Mouse (Mus musculus) 416B (cell line): Measurements from ENCODE around the gene Rprd2.
A peak's percentile ranks its signal among the peaks of the same experiment; 100 is the strongest.

Experiments used
- DNase-seq: peaks from one replicate; pipeline ENCODE4 v3.0.0; 2011; ENCODE audit warnings: low read depth

Rprd2 gene

DNA sequence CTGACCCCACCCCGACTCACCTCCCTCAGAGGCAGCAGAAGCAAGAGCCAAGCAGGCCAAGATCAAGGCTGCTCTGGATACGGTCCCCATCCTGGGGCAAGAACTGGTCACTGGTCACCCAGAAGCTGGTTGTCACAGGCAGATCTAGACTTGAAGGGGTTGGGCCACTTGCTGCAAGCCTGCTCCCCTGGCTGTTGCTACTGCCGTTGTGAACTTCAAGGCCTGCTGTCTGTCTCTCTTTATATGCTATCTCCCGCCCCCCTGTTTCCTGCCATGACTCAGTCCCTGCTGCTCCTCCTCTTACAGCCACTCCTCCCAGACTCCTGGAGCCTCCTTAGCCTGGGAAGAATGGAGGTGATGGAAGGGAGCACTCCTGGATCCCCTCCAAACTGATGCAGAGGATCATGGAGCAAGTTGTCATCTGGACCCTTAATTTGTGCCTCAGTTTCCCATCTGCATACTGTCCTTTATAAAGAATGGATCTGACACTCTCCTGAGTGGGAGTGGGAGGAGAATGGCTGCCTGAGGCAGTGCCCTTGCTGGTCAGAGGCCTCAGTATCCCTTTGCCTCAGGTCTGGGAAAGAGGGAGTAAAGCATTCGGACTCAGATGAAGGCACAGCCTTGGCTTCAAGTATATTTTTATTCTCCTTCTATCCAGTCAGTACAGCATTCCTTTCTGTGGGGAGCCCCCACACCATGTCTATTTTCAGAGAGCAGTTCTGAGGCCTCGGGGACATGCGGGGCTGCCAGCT is 79.1 kb downstream of the Rprd2 start, which contains the start of gene Ecm1:
Ecm1 (minus strand) TSS at position 217 of the 752 bp plus-strand sequence.
- peak; percentile 93 for DNase-seq

DNA sequence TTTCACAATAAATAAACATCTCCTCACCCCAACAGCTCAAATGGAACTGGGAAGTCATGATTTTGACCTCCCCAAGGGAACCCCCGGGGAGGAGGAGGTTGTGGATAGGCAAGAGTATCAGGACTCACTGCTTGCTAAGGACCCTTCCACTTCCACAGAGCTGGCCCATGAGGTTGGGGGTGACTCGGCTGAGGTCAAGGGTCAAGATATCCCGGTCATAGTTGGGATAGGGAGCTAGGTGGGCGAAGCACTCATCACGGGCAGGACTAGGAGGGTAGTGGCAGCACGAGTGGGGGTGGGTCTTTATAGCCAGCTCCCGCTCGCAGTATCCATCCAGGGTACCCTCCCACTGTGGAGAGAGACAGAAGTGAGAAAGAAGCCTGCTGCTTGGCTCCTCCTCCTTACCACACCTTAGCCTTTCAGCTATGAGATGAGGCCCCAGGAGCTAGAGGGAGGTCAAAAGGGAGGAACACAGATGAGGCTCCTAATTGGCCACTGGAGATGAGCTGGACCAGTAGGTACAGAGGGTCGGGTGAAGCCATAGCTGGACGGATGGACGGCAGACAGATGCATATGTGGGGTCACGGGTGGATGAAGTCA is 83.5 kb downstream of the Rprd2 start:
- no peak for DNase-seq

GRCm38 (mm10) chr3:95734092-95734702 is 84.5 kb downstream of the Rprd2 start:
- DNase-seq = no peak

- DNase-seq = peak; percentile 97
These were observed 85.7 kb downstream of the Rprd2 start for GRCm38 (mm10) chr3:95732744-95733521.

GRCm38 (mm10) chr3:95732297-95732696 is 86.4 kb downstream of the Rprd2 start:
- DNase-seq = no peak

GRCm38 (mm10) chr3:95731802-95732201 is 86.9 kb downstream of the Rprd2 start:
- peak; percentile 59 for DNase-seq

DNA sequence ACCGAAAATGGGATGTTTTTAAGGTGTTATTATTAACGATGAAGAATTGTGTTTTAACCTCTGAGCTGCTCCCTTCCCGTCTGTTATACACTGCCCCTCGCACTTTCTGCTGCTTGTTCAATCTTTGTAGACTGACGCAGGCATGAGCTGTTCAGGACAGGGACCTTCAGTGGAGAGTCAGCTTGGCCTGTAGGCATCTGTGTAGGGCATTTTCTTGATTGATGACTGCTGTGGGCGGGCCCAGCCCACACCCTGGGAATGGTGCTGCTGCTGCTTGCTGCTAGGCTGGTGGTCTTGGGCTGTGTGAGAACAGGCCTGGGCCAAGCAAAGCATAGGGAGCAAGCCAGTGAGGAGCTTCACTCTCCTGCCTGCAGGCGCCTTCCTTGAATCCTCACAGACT is 88.2 kb downstream of the Rprd2 start:
- no peak for DNase-seq

GRCm38 (mm10) chr3:95728906-95729305 is 89.8 kb downstream of the Rprd2 start:
- DNase-seq = no peak

DNA sequence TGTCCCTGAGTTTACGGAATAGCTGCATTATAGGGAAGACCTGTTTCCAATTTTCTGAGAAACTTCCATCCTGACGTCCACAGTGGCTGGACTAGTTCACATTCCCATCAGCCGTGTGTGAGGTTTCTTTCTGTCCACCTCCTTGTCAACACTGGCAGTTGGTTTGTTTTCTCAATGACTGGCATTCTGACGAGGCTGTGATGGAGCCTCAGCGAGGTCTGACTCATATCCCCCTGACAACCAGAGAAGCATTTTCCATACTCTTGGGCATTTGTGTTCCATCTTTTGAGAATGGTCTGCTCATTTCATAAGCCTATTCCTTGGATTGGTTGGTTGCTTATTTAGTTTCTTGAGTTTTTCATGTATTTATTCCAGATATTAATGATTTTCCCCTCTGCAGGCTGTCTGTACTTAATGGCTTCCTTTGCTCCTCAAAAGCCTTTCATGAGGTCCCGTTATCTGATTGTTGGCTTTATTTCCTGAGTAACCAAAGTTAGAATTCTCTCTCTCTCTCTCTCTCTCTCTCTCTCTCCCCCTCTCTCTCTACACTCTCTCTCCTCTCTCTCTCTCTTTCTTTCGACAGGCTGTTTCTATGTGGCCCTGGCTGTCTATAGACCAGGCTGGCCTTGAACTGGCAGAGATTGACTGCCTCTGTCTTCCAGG is 91.8 kb downstream of the Rprd2 start:
- peak; percentile 94 for DNase-seq

DNA sequence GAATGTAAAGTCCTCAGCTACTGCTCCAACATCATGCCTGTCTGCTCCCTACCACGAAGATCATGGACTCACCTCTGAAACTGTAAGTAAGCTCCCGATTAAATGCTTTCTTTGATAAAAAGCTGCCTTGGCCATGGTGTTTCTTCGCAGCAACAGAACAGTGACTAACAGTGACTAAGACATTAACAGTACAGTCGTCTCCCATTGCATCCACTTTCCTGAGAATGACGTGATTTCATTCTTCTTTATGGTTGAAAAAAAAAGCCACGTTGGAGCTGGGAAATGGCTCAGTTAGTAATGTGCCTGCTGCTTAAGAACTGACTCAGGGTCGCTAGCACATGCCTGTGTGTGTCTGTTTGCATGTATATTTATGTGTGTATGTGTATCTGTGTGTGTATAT is 92.8 kb downstream of the Rprd2 start:
- DNase-seq = peak; percentile 64

DNA sequence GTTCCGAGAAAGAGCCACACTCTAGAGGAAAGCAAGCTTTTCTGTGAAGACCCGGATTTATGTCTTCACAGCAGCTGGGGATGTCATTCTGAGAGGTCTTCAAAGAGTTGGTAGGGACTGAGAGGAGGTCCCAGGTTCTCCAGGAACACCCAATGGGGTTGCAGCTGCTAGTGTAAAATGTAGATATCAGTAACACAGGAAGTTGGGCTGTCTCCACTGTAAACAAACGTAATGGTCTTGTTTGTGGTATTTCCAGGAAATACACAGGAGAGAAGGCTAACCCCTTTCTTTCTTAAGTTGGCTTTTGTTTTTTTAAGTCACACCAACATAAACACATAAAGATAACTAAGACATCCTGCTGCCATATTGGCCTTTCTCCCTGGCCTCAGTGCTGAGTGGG is 96.3 kb downstream of the Rprd2 start:
- DNase-seq = peak; percentile 32

GRCm38 (mm10) chr3:95718153-95718552 is 100.5 kb downstream of the Rprd2 start:
- DNase-seq = no peak

GRCm38 (mm10) chr3:95716075-95716474 is 102.6 kb downstream of the Rprd2 start:
- DNase-seq = no peak
